Mouse (Mus musculus): ENCODE measurements around the gene Dazap2. TPM values are rescaled to one million over a fixed set of nuclear protein-coding genes. Genes with fewer than 3 reads are reported as not detected.

Dazap2 gene
- polyA plus RNA-seq, 1 experiment from 2014 or later: 210 TPM

GRCm38 (mm10) chr15:100576810-100577209 lies 38.3 kb upstream of the Dazap2 start:
- no peak overlapping the region for H3K4me3 ChIP-seq (ENCODE audit: low read depth, low read length)
- 81% methylated on average over 6 of the region's 6 CpGs for WGBS
- DNase-seq (no peak), ATAC-seq (ENCODE audit: insufficient read depth) (no peak)
- peaks cover 14% of the 10 kb centered on the region for H3K4me1 ChIP-seq (ENCODE audit: insufficient read depth)
- no peak for TF ChIP-seq CTCF (IDR thresholded peaks at IDR 0.05; ENCODE audit: low read depth)
- H3K4me2 ChIP-seq: no peak overlapping the region
- no peaks in the 10 kb centered on the region for H3K9me3 ChIP-seq (ENCODE audit: low read depth, low read length)
- H3K9ac ChIP-seq: no peak overlapping the region
- H3K27ac ChIP-seq (ENCODE audit: low read depth): no peak overlapping the region
- H3K27me3 ChIP-seq (ENCODE audit: insufficient read depth, low read length): no peaks in the 10 kb centered on the region
- no peaks in the 10 kb centered on the region for H3K36me3 ChIP-seq (ENCODE audit: insufficient read depth)

GRCm38 (mm10) chr15:100577972-100578371 lies 37.2 kb upstream of the Dazap2 start:
- 79% methylated on average over 16 of the region's 16 CpGs for WGBS
- no peak for DNase-seq

GRCm38 (mm10) chr15:100580108-100580507 lies 35.0 kb upstream of the Dazap2 start:
- ATAC-seq (ENCODE audit: insufficient read depth): no peak
- Histone ChIP-seq H3K4me1 (ENCODE audit: insufficient read depth) (no peaks in the 10 kb centered on the region), H3K36me3 (ENCODE audit: insufficient read depth) (no peaks in the 10 kb centered on the region), H3K9me3 (ENCODE audit: low read depth, low read length) (no peaks in the 10 kb centered on the region), H3K4me2 (no peak overlapping the region), H3K27me3 (ENCODE audit: insufficient read depth, low read length) (no peaks in the 10 kb centered on the region), H3K4me3 (ENCODE audit: low read depth, low read length) (no peak overlapping the region), H3K9ac (no peak overlapping the region), H3K27ac (ENCODE audit: low read depth) (no peak overlapping the region)
- 82% methylated on average over 10 of the region's 10 CpGs for WGBS
- no peak for DNase-seq
- TF ChIP-seq CTCF (IDR thresholded peaks at IDR 0.05; ENCODE audit: low read depth): no peak

More at GRCm38 (mm10) chr15:100577972-100578371, 37.2 kb upstream of the Dazap2 start:
- Histone ChIP-seq H3K9ac (no peak overlapping the region), H3K27ac (ENCODE audit: low read depth) (no peak overlapping the region), H3K4me3 (ENCODE audit: low read depth, low read length) (no peak overlapping the region), H3K9me3 (ENCODE audit: low read depth, low read length) (no peaks in the 10 kb centered on the region), H3K27me3 (ENCODE audit: insufficient read depth, low read length) (no peaks in the 10 kb centered on the region), H3K4me2 (no peak overlapping the region), H3K4me1 (ENCODE audit: insufficient read depth) (peaks cover 14% of the 10 kb centered on the region), H3K36me3 (ENCODE audit: insufficient read depth) (no peaks in the 10 kb centered on the region)
- no peak for ATAC-seq (ENCODE audit: insufficient read depth)
- TF ChIP-seq CTCF (IDR thresholded peaks at IDR 0.05; ENCODE audit: low read depth): no peak

- H3K4me3 ChIP-seq (ENCODE audit: low read depth, low read length): no peak overlapping the region
- no peak for TF ChIP-seq CTCF (IDR thresholded peaks at IDR 0.05; ENCODE audit: low read depth)
Observed at GRCm38 (mm10) chr15:100585931-100586330, 29.2 kb upstream of the Dazap2 start.

GRCm38 (mm10) chr15:100587166-100587565 lies 28.0 kb upstream of the Dazap2 start:
- TF ChIP-seq CTCF (IDR thresholded peaks at IDR 0.05; ENCODE audit: low read depth): no peak
- Histone ChIP-seq H3K9me3 (ENCODE audit: low read depth, low read length) (no peaks in the 10 kb centered on the region), H3K27ac (ENCODE audit: low read depth) (no peak overlapping the region), H3K4me1 (ENCODE audit: insufficient read depth) (no peaks in the 10 kb centered on the region), H3K9ac (no peak overlapping the region), H3K4me3 (ENCODE audit: low read depth, low read length) (no peak overlapping the region), H3K4me2 (no peak overlapping the region), H3K27me3 (ENCODE audit: insufficient read depth, low read length) (no peaks in the 10 kb centered on the region), H3K36me3 (ENCODE audit: insufficient read depth) (no peaks in the 10 kb centered on the region)
- ATAC-seq (ENCODE audit: insufficient read depth) (no peak), DNase-seq (no peak)
- WGBS: 75% methylated on average over 4 of the region's 4 CpGs

More at GRCm38 (mm10) chr15:100585931-100586330, 29.2 kb upstream of the Dazap2 start:
- 89% methylated on average over 16 of the region's 16 CpGs for WGBS
- H3K27me3 ChIP-seq (ENCODE audit: insufficient read depth, low read length): no peaks in the 10 kb centered on the region
- no peaks in the 10 kb centered on the region for H3K4me1 ChIP-seq (ENCODE audit: insufficient read depth)
- no peaks in the 10 kb centered on the region for H3K9me3 ChIP-seq (ENCODE audit: low read depth, low read length)
- H3K9ac ChIP-seq: no peak overlapping the region
- no peaks in the 10 kb centered on the region for H3K36me3 ChIP-seq (ENCODE audit: insufficient read depth)
- DNase-seq (no peak), ATAC-seq (ENCODE audit: insufficient read depth) (no peak)
- no peak overlapping the region for H3K27ac ChIP-seq (ENCODE audit: low read depth)
- no peak overlapping the region for H3K4me2 ChIP-seq

- Histone ChIP-seq H3K4me2 (no peak overlapping the region), H3K4me3 (ENCODE audit: low read depth, low read length) (no peak overlapping the region), H3K9ac (no peak overlapping the region), H3K27ac (ENCODE audit: low read depth) (no peak overlapping the region), H3K27me3 (ENCODE audit: insufficient read depth, low read length) (no peaks in the 10 kb centered on the region), H3K4me1 (ENCODE audit: insufficient read depth) (no peaks in the 10 kb centered on the region), H3K9me3 (ENCODE audit: low read depth, low read length) (no peaks in the 10 kb centered on the region), H3K36me3 (ENCODE audit: insufficient read depth) (no peaks in the 10 kb centered on the region)
- no peak for TF ChIP-seq CTCF (IDR thresholded peaks at IDR 0.05; ENCODE audit: low read depth)
- WGBS: 78% methylated on average over 6 of the region's 6 CpGs
- no peak for ATAC-seq (ENCODE audit: insufficient read depth)
- DNase-seq: no peak
Observed at GRCm38 (mm10) chr15:100588297-100588696, 26.9 kb upstream of the Dazap2 start.

GRCm38 (mm10) chr15:100590436-100590835 lies 24.7 kb upstream of the Dazap2 start:
- H3K27ac ChIP-seq (ENCODE audit: low read depth): no peak overlapping the region
- no peak for ATAC-seq (ENCODE audit: insufficient read depth)
- H3K36me3 ChIP-seq (ENCODE audit: insufficient read depth): no peaks in the 10 kb centered on the region
- no peaks in the 10 kb centered on the region for H3K9me3 ChIP-seq (ENCODE audit: low read depth, low read length)
- no peaks in the 10 kb centered on the region for H3K4me1 ChIP-seq (ENCODE audit: insufficient read depth)
- no peaks in the 10 kb centered on the region for H3K27me3 ChIP-seq (ENCODE audit: insufficient read depth, low read length)
- 64% methylated on average over 8 of the region's 8 CpGs for WGBS
- no peak overlapping the region for H3K4me2 ChIP-seq
- no peak overlapping the region for H3K9ac ChIP-seq
- peak; percentile 16 for DNase-seq
- no peak overlapping the region for H3K4me3 ChIP-seq (ENCODE audit: low read depth, low read length)
- TF ChIP-seq CTCF (IDR thresholded peaks at IDR 0.05; ENCODE audit: low read depth): no peak

GRCm38 (mm10) chr15:100592817-100593216 lies 22.3 kb upstream of the Dazap2 start:
- H3K9me3 ChIP-seq (ENCODE audit: low read depth, low read length): no peaks in the 10 kb centered on the region
- H3K4me3 ChIP-seq (ENCODE audit: low read depth, low read length): no peak overlapping the region
- H3K4me1 ChIP-seq (ENCODE audit: insufficient read depth): no peaks in the 10 kb centered on the region
- no peak overlapping the region for H3K27ac ChIP-seq (ENCODE audit: low read depth)
- H3K4me2 ChIP-seq: no peak overlapping the region
- TF ChIP-seq CTCF (IDR thresholded peaks at IDR 0.05; ENCODE audit: low read depth): no peak
- H3K36me3 ChIP-seq (ENCODE audit: insufficient read depth): no peaks in the 10 kb centered on the region
- no peaks in the 10 kb centered on the region for H3K27me3 ChIP-seq (ENCODE audit: insufficient read depth, low read length)
- no peak overlapping the region for H3K9ac ChIP-seq
- DNase-seq (no peak), ATAC-seq (ENCODE audit: insufficient read depth) (no peak)
- 81% methylated on average over 6 of the region's 6 CpGs for WGBS
